Mouse (Mus musculus) CH12F3 (cell line): ENCODE data around the gene Creg2.
"Not testable (repeated sequence)": the region's sequence is repeated elsewhere in the genome, so short reads cannot be mapped to it uniquely, and the experiment has no call there.

ENCODE experiments used
- in situ Hi-C: fragments of 300-500 bp; cut with MboI; formaldehyde crosslinking; loops from 2 replicates; pipeline ENCODE4 v1.14.3; 2020; ENCODE audit warnings: low sequenced_read_pairs

The Creg2 gene

GRCm38 (mm10) chr1:39651241-39651548 lies at the start of gene Creg2:
Gene Creg2, minus strand, starts transcription at chr1:39651474.
- in situ Hi-C loops = no loop called here

- in situ Hi-C loops = no loop called here
Measured at GRCm38 (mm10) chr1:39700599-39701273, 49.5 kb upstream of the Creg2 start.

- in situ Hi-C loops = no loop called here
Measured at GRCm38 (mm10) chr1:39698456-39698855, 47.2 kb upstream of the Creg2 start.

- in situ Hi-C loops = no loop called here
Measured at GRCm38 (mm10) chr1:39695198-39695597, 43.9 kb upstream of the Creg2 start.

GRCm38 (mm10) chr1:39694756-39695155 lies 43.5 kb upstream of the Creg2 start:
- in situ Hi-C loops = no loop called here

GRCm38 (mm10) chr1:39691974-39692373 lies 40.7 kb upstream of the Creg2 start:
- in situ Hi-C loops = no loop called here

GRCm38 (mm10) chr1:39691061-39691460 lies 39.8 kb upstream of the Creg2 start:
- in situ Hi-C loops = no loop called here

GRCm38 (mm10) chr1:39688573-39688972 lies 37.3 kb upstream of the Creg2 start:
- in situ Hi-C loops = no loop called here

GRCm38 (mm10) chr1:39687279-39687678 lies 36.0 kb upstream of the Creg2 start:
- in situ Hi-C loops = no loop called here

DNA sequence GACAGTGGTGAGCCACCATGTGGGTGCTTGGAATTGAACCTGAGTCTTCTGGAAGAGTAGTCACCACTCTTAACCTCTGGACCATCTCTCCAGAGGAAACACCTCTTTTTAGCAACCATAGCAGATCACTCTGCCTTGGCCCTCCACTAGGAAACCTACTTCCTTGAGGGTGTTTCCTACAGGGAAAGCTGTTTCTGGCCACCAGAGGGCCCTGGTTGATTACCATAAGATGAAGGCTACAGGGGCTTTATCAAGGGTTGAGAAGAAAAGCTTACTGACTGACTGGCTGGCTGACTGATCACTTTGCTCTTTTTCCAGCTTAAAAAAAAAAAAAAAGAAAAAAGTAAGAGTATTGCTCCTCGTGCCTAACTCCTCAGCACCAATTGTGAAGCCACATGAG lies 34.6 kb upstream of the Creg2 start:
- in situ Hi-C loops = no loop called here

GRCm38 (mm10) chr1:39681638-39682037 lies 30.4 kb upstream of the Creg2 start:
- in situ Hi-C loops = no loop called here

DNA sequence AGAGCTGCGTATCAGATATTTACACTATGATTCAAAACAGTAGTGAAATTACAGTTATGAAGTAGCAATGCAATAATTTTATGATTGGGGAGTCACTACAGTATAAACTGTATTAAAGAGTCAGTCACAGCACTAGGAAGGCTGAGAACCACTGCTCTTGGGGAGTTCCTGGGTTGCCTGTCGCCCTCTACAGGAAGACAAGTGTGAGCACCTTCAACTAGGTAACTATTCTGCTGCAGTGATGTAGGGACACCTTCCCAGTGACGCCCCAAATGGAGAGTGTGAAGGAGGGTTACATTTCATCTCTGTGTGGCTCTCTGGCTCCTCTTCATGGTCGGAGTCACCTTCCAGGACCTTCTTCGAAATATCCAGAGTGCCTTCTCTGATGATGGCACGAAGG lies 29.3 kb upstream of the Creg2 start:
- in situ Hi-C loops = no loop called here

GRCm38 (mm10) chr1:39678883-39679282 lies 27.6 kb upstream of the Creg2 start:
- in situ Hi-C loops = no loop called here

DNA sequence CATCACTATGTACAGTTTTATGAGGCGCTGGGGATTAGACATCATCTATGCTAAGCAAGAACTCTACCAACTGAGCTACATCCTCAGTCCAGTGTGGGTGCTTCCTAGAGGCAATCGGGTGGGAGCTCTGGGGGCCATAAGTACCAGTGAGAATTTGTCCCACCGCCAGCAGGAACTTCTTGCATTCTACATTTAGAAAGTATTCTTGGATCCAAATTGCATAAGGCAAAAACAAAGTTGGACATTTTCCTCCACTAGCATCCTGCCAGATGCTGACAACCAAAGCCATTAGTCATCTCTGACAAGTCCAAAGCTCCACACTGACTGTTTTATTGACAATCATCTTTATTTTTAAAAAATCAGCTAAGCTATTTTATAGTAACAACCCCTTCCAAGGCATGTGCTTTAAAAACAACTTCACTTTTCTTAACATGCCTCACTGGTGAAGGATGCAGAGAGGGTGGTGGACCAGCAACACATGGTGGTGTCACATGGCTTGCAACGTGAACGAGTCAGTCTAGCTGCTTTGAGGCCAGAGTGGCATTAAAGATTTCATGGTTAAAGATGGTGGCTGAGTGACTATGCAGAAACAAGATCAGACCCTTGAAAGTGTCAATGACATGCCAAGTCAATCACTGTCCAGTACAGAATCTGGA lies 25.1 kb upstream of the Creg2 start:
- in situ Hi-C loops = no loop called here

- in situ Hi-C loops = no loop called here
Measured at GRCm38 (mm10) chr1:39672362-39673105, 21.3 kb upstream of the Creg2 start.

GRCm38 (mm10) chr1:39670211-39670935 lies 19.1 kb upstream of the Creg2 start:
- in situ Hi-C loops = no loop called here

GRCm38 (mm10) chr1:39666751-39667252 lies 15.5 kb upstream of the Creg2 start:
- in situ Hi-C loops = no loop called here

DNA sequence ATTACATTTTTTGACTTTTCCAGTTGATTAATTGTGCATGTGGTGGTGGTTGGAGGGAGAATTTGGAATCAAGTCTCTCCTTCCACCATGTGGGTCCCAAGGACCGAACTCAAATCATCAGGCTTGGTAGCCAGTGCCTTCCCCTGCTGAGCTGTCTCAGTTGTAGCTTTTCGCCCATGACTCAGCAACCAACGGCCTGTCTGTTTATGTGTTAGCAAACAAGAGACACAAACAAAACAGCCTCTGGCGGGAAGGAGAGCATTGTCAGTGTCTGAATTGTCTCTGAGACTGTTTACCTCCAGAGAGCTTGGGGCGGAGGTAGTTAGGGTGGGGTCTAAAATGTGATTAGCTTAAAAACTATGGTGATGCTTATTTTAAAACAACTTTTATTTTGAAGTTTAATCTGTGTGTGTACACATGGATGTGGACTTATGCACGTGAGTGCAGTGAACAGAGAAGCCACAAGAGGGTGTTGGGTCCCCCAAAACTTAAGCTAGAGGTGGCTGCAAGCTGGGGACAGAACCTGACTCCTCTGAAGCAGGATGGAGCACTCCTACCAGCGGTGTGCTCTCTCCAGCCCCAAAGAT lies 12.9 kb upstream of the Creg2 start:
- in situ Hi-C loops = no loop called here

GRCm38 (mm10) chr1:39663050-39663449 lies 11.8 kb upstream of the Creg2 start:
- in situ Hi-C loops = no loop called here

DNA sequence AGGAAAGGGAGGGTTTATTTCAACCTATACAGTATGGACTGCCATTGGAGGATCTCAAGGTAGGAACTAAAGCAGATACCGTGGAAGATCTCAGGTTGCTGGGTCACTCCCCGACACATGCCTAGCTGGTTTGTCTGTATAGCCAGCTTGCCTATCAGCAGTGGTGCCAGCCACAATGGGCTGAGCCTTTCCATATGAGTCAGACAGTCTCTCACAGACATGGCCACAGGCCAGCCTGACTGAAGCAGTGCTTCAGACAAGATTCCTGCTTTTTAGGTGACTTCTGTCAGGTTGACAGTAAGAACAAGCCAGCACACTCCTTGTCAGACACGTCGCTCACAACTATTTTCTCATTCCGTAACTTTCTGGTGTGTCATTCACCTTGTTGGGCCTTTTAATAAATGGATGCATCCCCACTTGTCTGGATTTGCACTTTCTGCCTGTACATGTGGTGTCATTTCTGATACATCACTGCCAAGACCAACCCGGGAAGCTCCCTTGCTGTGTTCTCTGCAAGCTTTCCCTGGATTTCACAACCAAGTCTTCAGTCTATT lies 5.8 kb upstream of the Creg2 start:
- in situ Hi-C loops = no loop called here

- in situ Hi-C loops = not testable (repeated sequence)
Measured at GRCm38 (mm10) chr1:39654901-39655300, 3.6 kb upstream of the Creg2 start.
